Mouse (Mus musculus) WW6 (cell line): ENCODE results near the gene Spo11.

Experiments
- DNase-seq: peaks from one replicate; pipeline ENCODE4 v3.0.0-alpha.2; 2013; ENCODE audit warnings: low read depth, low spot score

Spo11 gene

GRCm38 (mm10) chr2:173033531-173033930 lies 56.0 kb downstream of the Spo11 start:
- no peak for DNase-seq

- no peak for DNase-seq
These were observed 57.5 kb downstream of the Spo11 start for GRCm38 (mm10) chr2:173034998-173035397.

DNA sequence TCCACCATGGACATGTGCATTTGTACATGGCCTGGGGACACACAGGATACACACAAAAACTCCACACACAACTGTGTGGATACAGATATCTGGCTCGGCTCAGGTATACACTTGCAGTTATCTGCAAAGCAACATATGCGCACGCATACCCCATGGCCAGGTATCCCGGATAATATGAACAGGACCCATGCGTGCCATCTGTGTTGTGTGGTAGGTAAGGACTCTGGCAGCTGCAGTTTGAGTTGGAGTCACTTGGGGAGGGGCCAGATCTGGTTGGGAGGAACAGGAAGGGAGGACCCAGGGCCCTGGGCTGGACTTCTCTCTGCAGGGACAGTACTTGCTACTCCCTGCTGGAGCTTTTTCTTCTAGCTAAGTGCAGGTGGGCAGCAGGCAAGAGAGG lies 58.2 kb downstream of the Spo11 start:
- no peak for DNase-seq

DNA sequence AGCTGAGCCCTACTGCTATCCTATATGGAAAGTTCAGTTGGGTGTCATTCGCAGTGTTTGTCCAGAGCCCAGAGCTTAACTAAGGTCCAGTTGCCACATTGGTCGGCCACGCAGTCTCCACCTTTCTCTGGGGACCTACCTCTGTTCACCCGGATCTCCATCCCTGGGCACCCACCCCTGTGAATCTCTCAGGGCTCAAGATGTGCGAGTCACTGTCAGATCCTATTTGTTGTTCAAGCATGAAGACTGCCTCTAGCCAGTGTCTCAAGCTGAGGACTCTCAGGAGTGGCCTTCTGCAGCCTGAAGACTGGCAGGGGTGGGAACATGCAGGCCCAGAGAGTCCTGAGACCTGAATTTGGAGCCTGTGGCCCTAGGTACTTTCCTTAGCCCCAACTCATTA lies 58.6 kb downstream of the Spo11 start:
- DNase-seq, result no peak

- no peak for DNase-seq
These were observed 59.1 kb downstream of the Spo11 start for GRCm38 (mm10) chr2:173036611-173037010.

- DNase-seq, result no peak
These were observed 59.8 kb downstream of the Spo11 start for GRCm38 (mm10) chr2:173037347-173037746.

DNA sequence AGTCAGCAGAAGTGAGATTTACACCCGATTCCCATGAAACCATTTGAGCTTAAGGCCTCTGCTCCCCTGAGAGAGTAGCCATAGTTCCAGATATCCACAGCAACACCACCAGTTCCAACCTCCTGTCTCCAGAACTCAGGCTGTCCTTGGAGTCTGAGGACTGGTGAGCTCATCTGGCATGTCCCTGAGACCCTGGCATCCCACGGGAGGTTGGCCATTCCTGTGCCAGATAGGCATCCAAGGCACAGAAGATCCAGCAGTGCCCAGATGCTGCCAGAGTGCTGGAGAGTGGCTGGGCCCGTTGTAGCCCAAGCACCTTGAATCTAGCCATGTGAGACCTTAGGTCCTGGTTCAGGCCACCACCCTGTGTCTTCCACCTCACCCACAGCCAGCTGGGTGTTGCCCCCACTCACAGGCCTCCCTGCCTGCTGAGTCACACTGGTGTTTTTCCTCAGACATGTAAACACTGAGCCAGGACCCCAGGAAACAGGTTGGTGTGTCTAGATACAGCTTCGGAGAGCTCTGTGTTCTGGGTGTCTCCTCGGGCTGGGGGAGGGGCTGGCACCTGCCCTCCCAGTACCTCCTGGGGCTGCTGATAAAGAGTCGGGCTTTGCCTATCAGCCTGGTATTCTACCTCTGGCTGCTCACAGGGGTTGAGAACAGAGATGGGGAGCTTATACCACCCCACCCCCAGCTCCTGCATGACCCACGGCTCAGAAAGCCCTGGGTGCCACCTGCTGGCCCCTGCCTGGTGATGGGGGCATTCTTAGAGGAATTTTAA lies 60.5 kb downstream of the Spo11 start:
- DNase-seq, result no peak

DNA sequence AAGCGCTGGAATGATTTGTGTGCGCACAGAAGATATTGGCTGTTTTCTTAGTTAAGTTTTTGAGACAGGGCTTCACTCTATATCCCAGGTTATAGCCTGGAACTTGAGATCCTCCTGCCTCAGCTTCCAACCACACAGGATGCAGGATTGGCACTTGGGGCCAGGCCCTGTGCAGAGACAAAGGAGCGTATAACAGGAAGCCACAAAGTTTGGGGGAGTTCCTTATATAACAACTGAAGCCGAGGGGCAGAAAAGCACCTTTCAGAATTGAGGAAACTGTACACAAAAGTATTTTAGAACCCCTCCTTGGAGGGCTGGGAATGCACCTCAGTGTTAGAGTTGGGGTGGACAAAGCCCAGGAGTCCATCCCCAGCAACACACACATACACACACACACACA lies 61.5 kb downstream of the Spo11 start:
- DNase-seq, result no peak

DNA sequence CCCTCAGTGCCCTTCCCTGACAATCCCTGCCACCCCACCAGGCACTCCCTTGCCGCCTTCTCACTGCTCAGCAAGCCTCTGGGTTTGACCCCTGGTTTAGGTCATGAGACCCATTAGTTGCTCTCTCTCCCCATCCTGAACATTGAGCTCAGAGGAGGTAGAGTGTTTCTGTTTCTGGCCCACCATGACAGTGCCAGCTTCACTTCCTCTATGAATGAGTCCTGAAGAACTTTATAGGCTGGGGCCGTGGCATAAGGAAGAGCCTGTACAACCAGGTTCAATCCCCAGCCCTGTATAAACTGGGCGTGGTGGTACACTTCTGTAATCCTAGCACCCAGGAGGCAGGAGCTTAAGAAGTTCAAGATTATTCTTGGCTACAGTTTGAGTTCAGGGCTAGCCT lies 63.3 kb downstream of the Spo11 start:
- DNase-seq, result no peak

- no peak for DNase-seq
These were observed 63.7 kb downstream of the Spo11 start for GRCm38 (mm10) chr2:173041242-173041641.

GRCm38 (mm10) chr2:173041893-173042292 lies 64.4 kb downstream of the Spo11 start:
- DNase-seq, result no peak

DNA sequence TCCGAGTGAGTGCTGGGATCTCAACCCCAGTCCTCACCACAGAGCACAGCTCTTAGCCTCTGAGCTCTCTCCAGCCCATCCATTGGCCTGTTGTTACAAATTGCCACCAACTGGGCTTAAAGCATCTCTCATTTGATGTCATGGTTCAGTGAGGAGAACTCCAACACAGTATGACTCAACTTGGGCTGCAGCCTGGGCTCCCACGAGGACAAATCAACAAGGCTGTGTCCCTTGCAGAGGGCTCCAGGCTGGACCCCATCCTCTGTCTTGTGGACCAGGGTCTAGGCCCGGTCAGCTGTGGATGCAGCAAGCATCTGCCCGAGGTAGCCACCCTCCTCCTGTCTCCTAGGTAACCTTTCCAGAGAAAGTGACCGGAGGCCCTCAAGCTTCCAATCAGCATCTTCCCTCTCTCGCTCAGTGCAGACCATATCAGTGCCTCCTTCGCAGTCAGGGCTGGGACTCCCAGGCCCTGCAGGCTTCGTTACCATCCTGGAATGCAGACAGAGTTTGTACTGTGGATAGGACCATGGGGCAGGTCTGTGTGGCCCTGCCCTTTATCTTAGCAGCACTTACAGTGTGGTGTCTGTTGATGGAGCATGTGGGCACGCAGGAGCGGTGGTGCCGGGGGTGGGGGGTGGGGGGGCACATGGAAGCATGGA lies 65.1 kb downstream of the Spo11 start:
- DNase-seq, result no peak
